Mouse (Mus musculus): ENCODE measurements around the gene Arhgap6.
A peak's percentile ranks its signal among the peaks of the same experiment; 100 is the strongest.

The Arhgap6 gene

GRCm38 (mm10) chrX:168794974-168795858 lies at the start of gene Arhgap6:
Arhgap6 (plus strand) TSS chrX:168795099.
- peak; percentile 1 to 3 for DNase-seq

GRCm38 (mm10) chrX:168747011-168747410 lies 47.9 kb upstream of the Arhgap6 start:
- DNase-seq, result no peak

- DNase-seq, result peak; percentile 1
Measured at GRCm38 (mm10) chrX:168795859-168796848, 1.3 kb downstream of the Arhgap6 start.

GRCm38 (mm10) chrX:168804677-168805076 lies 9.8 kb downstream of the Arhgap6 start:
- no peak for DNase-seq

- DNase-seq, result no peak
Measured at GRCm38 (mm10) chrX:168810513-168811265, 15.8 kb downstream of the Arhgap6 start.

GRCm38 (mm10) chrX:168818858-168819257 lies 24.0 kb downstream of the Arhgap6 start:
- no peak for DNase-seq

GRCm38 (mm10) chrX:168824166-168824565 lies 29.3 kb downstream of the Arhgap6 start:
- DNase-seq, result no peak

GRCm38 (mm10) chrX:168832343-168832742 lies 37.4 kb downstream of the Arhgap6 start:
- DNase-seq, result no peak

- no peak for DNase-seq
Measured at GRCm38 (mm10) chrX:168848062-168848461, 53.2 kb downstream of the Arhgap6 start.

- DNase-seq, result no peak
Measured at GRCm38 (mm10) chrX:168874688-168875087, 79.8 kb downstream of the Arhgap6 start.

GRCm38 (mm10) chrX:168903557-168903956 lies 108.7 kb downstream of the Arhgap6 start:
- no peak for DNase-seq

GRCm38 (mm10) chrX:168904086-168904485 lies 109.2 kb downstream of the Arhgap6 start:
- no peak for DNase-seq

GRCm38 (mm10) chrX:168907586-168907985 lies 112.7 kb downstream of the Arhgap6 start:
- no peak for DNase-seq

GRCm38 (mm10) chrX:168913519-168913918 lies 118.6 kb downstream of the Arhgap6 start:
- no peak for DNase-seq

GRCm38 (mm10) chrX:168920942-168921341 lies 126.0 kb downstream of the Arhgap6 start:
- DNase-seq, result no peak

- DNase-seq, result no peak
Measured at GRCm38 (mm10) chrX:168932420-168932819, 137.5 kb downstream of the Arhgap6 start.

GRCm38 (mm10) chrX:168935447-168935846 lies 140.5 kb downstream of the Arhgap6 start:
- peak; percentile 7 to 19 for DNase-seq

GRCm38 (mm10) chrX:168937941-168938340 lies 143.0 kb downstream of the Arhgap6 start:
- DNase-seq, result peak; percentile 42 to 45

- no peak for DNase-seq
Measured at GRCm38 (mm10) chrX:168941684-168942083, 146.8 kb downstream of the Arhgap6 start.

GRCm38 (mm10) chrX:168943217-168943616 lies 148.3 kb downstream of the Arhgap6 start:
- DNase-seq, result no peak

GRCm38 (mm10) chrX:168975444-168975843 lies 180.5 kb downstream of the Arhgap6 start:
- DNase-seq, result no peak

- no peak for DNase-seq
Measured at GRCm38 (mm10) chrX:168977776-168978175, 182.9 kb downstream of the Arhgap6 start.

GRCm38 (mm10) chrX:168980370-168980769 lies 185.5 kb downstream of the Arhgap6 start:
- no peak for DNase-seq

Data from B cell, adult 2 months (primary cell).